Mouse (Mus musculus): ENCODE measurements around the gene Rbm6.

DNA sequence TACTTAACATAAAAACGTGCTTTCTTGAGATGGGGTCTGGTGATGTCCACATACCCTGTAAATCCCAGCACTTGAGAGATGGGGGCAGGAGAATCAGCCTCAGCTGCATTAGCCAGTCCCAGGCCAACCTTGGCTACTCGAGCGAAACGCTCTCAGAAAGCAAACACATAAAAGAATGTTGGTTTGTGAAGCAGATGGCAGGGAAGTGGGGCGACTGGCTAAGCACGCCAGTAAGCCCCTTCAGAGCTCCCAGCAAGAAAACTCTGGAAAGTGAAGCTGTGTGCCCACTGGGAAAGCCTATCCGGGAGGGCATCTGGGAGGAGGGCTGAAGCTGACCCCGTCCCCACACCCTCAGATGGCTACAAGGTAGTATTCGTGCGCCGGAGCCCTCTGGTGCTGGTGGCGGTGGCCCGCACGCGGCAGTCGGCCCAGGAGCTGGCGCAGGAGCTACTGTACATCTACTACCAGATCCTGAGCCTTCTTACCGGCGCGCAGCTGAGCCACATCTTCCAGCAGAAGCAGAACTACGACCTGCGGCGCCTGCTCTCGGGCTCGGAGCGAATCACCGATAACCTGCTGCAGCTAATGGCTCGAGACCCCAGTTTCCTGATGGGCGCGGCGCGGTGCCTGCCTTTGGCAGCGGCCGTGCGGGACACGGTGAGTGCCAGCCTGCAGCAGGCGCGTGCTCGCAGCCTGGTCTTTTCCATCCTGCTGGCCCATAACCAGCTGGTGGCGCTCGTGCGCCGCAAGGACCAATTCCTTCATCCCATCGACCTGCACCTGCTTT, 28.0 kb upstream of the Rbm6 start:
- TF ChIP-seq POLR2A (IDR thresholded peaks at IDR 0.05; ENCODE audit: extremely low read depth, insufficient read depth, low read length) (no peak), CTCF (IDR thresholded peaks at IDR 0.05; ENCODE audit: extremely low read depth, insufficient read depth, low read length) (peak; percentile 70)

Measured in cortical plate, adult 2 months (tissue).